Mouse (Mus musculus) embryonic fibroblast, embryonic 13.5 days (primary cell): ENCODE results near the gene Atp8b2. TPM values are rescaled to one million over a fixed set of nuclear protein-coding genes. Genes with fewer than 3 reads are reported as not detected.

Experiments used
- H3K27ac ChIP-seq: 2 replicates; pipeline ENCODE4 v1.5.1; 2012; ENCODE audit warnings: low read length, control low read depth, inconsistent platforms; ENCODE audit not compliant: insufficient read depth
- H3K4me1 ChIP-seq: 2 replicates; pipeline ENCODE4 v1.6.1; 2011; ENCODE audit warnings: low read length; ENCODE audit not compliant: control insufficient read depth, insufficient read depth
- H3K4me3 ChIP-seq: 2 replicates; pipeline ENCODE4 v1.5.1; 2011; ENCODE audit warnings: mild to moderate bottlenecking, control low read depth, low read length; ENCODE audit not compliant: insufficient read depth
- CTCF ChIP-seq: IDR thresholded peaks from 2 replicates; pipeline ENCODE4 v1.5.1; 2011; ENCODE audit warnings: mild to moderate bottlenecking, control low read depth, low read length, moderate library complexity, borderline replicate concordance; ENCODE audit not compliant: insufficient read depth
- POLR2A ChIP-seq: IDR thresholded peaks from 2 replicates; pipeline ENCODE4 v1.6.1; 2011; ENCODE audit warnings: low read depth, mild to moderate bottlenecking, control low read depth, low read length, moderate library complexity
- polyA plus RNA-seq: library from polyadenylated mRNA; stranded (reverse); fragments of >200 nt; gene quantifications from 2 replicates; pipeline ENCODE4 v1.2.4, GENCODE M21; 2011; ENCODE audit warnings: low read depth; ENCODE audit not compliant: missing spikeins, insufficient read length

Gene Atp8b2
- polyA plus RNA-seq, 1 experiment, result 109 TPM

GRCm38 (mm10) chr3:89987211-89987610 lies 23.9 kb upstream of the Atp8b2 start:
- no peak overlapping the region for H3K4me3 ChIP-seq
- no peaks in the 10 kb centered on the region for H3K4me1 ChIP-seq
- no peak overlapping the region for H3K27ac ChIP-seq
- TF ChIP-seq CTCF, result no peak
- TF ChIP-seq POLR2A, result no peak

GRCm38 (mm10) chr3:89982426-89982825 lies 19.1 kb upstream of the Atp8b2 start:
- no peaks in the 10 kb centered on the region for H3K4me1 ChIP-seq
- TF ChIP-seq POLR2A (no peak), CTCF (no peak)
- no peak overlapping the region for H3K27ac ChIP-seq
- H3K4me3 ChIP-seq, result no peak overlapping the region

GRCm38 (mm10) chr3:89976859-89977258 lies 13.6 kb upstream of the Atp8b2 start:
- Histone ChIP-seq H3K27ac (no peak overlapping the region), H3K4me1 (no peaks in the 10 kb centered on the region), H3K4me3 (no peak overlapping the region)
- TF ChIP-seq POLR2A (no peak), CTCF (no peak)

GRCm38 (mm10) chr3:89968509-89968908 lies 5.2 kb upstream of the Atp8b2 start:
- Histone ChIP-seq H3K27ac (no peak overlapping the region), H3K4me3 (no peak overlapping the region), H3K4me1 (peaks cover 3% of the 10 kb centered on the region; the same call in 1 of the 2 replicates)
- 0 out of 2 replicates have a peak, but pooled peaks have one; percentile 11 for TF ChIP-seq POLR2A
- TF ChIP-seq CTCF, result no peak

- no peak overlapping the region for H3K4me3 ChIP-seq
- no peak overlapping the region for H3K27ac ChIP-seq
- peaks cover 3% of the 10 kb centered on the region; the same call in 1 of the 2 replicates for H3K4me1 ChIP-seq
- TF ChIP-seq POLR2A, result no peak
- no peak for TF ChIP-seq CTCF
These were observed 3.6 kb upstream of the Atp8b2 start for GRCm38 (mm10) chr3:89966946-89967345.

GRCm38 (mm10) chr3:89965972-89966371 lies 2.7 kb upstream of the Atp8b2 start:
- H3K4me3 ChIP-seq, result no peak overlapping the region
- peak; percentile 7; the same call in 1 of the 2 replicates for TF ChIP-seq POLR2A
- TF ChIP-seq CTCF, result no peak
- no peak overlapping the region for H3K27ac ChIP-seq
- H3K4me1 ChIP-seq, result peaks cover 3% of the 10 kb centered on the region; the same call in 1 of the 2 replicates

GRCm38 (mm10) chr3:89965557-89965956 lies 2.2 kb upstream of the Atp8b2 start:
- TF ChIP-seq CTCF, result no peak
- TF ChIP-seq POLR2A, result no peak
- Histone ChIP-seq H3K4me3 (no peak overlapping the region), H3K4me1 (peaks cover 5% of the 10 kb centered on the region; the same call in 1 of the 2 replicates), H3K27ac (no peak overlapping the region)

GRCm38 (mm10) chr3:89963926-89964739 lies 825 bp upstream of the Atp8b2 start:
- H3K4me3 ChIP-seq, result peak overlapping the region; percentile 96
- H3K27ac ChIP-seq, result peak overlapping the region; percentile 96
- H3K4me1 ChIP-seq, result peaks cover 9% of the 10 kb centered on the region; the same call in 1 of the 2 replicates
- TF ChIP-seq POLR2A (peak; percentile 38), CTCF (0 out of 2 replicates have a peak, but pooled peaks have one; percentile 8)

- H3K4me1 ChIP-seq, result peaks cover 9% of the 10 kb centered on the region; the same call in 1 of the 2 replicates
- TF ChIP-seq CTCF (no peak), POLR2A (no peak)
- peak overlapping the region; percentile 96 for H3K27ac ChIP-seq
- H3K4me3 ChIP-seq, result peak overlapping the region; percentile 97
These were observed 522 bp downstream of the Atp8b2 start for GRCm38 (mm10) chr3:89962751-89963220.

- TF ChIP-seq POLR2A, result peak; percentile 71; the same call in 1 of the 2 replicates
- TF ChIP-seq CTCF, result no peak
- H3K4me3 ChIP-seq, result peak overlapping the region; percentile 97
- H3K27ac ChIP-seq, result peak overlapping the region; percentile 96
- peaks cover 9% of the 10 kb centered on the region; the same call in 1 of the 2 replicates for H3K4me1 ChIP-seq
These were observed 1.1 kb downstream of the Atp8b2 start for GRCm38 (mm10) chr3:89962059-89962750.
